Mouse (Mus musculus): ENCODE measurements around the gene Mdm2. TPM values are rescaled to one million over a fixed set of nuclear protein-coding genes. Genes with fewer than 3 reads are reported as not detected.

Gene Mdm2
- total and polyA plus RNA-seq, 3 experiments: 35.3 to 601 (median 42.2) TPM

GRCm38 (mm10) chr10:117687018-117687417, 23.5 kb downstream of the Mdm2 start:
- no peaks in the 10 kb centered on the region for H3K4me1 ChIP-seq (ENCODE audit: control insufficient read depth in 1 of 2, insufficient read depth in 2 of 2, low read length in 2 of 2)
- peaks cover 0 to 13% of the 10 kb centered on the region in 2 experiments; a peak in 2 of 4 replicates for H3K36me3 ChIP-seq (ENCODE audit: control insufficient read depth in 1 of 2, insufficient read depth in 2 of 2, low read length in 2 of 2)
- H3K4me3 ChIP-seq (ENCODE audit: control insufficient read depth in 1 of 2, insufficient read depth in 1 of 2, low read depth in 2 of 2, low read length in 2 of 2): no peak overlapping the region
- H3K27me3 ChIP-seq (ENCODE audit: control insufficient read depth in 1 of 2, insufficient read depth in 2 of 2, low read length in 2 of 2): no peaks in the 10 kb centered on the region
- H3K9ac ChIP-seq (ENCODE audit: control insufficient read depth, low read depth, low read length, poor library complexity, severe bottlenecking): no peak overlapping the region
- no peak for DNase-seq (ENCODE audit: low read depth, low spot score)
- no peak for TF ChIP-seq ELF1 (IDR thresholded peaks at IDR 0.05; ENCODE audit: low read depth, low read length)
- no peak for TF ChIP-seq MAFK (IDR thresholded peaks at IDR 0.05; ENCODE audit: borderline replicate concordance, low read depth, low read length)
- no peak for TF ChIP-seq USF2 (IDR thresholded peaks at IDR 0.05; ENCODE audit: borderline replicate concordance in 1 of 2, insufficient read depth in 1 of 2, low read depth in 1 of 2, low read length in 2 of 2)
- TF ChIP-seq BHLHE40 (IDR thresholded peaks at IDR 0.05; ENCODE audit: borderline replicate concordance, low read depth, low read length): no peak
- no peak for TF ChIP-seq EP300 (IDR thresholded peaks at IDR 0.05; ENCODE audit: low read depth in 1 of 2, low read length in 2 of 2)
- no peak for TF ChIP-seq SIN3A (IDR thresholded peaks at IDR 0.05; ENCODE audit: low read length)
- no peak for TF ChIP-seq NELFE (IDR thresholded peaks at IDR 0.05; ENCODE audit: low read depth, low read length)
- no peaks in the 10 kb centered on the region for H3K79me2 ChIP-seq (ENCODE audit: control insufficient read depth, insufficient read depth, low read length, poor library complexity)
- no peaks in the 10 kb centered on the region for H3K9me3 ChIP-seq (replicated peaks; ENCODE audit: insufficient read depth, low read length)
- H3K27ac ChIP-seq (ENCODE audit: control insufficient read depth, low read depth, low read length): no peak overlapping the region

DNA sequence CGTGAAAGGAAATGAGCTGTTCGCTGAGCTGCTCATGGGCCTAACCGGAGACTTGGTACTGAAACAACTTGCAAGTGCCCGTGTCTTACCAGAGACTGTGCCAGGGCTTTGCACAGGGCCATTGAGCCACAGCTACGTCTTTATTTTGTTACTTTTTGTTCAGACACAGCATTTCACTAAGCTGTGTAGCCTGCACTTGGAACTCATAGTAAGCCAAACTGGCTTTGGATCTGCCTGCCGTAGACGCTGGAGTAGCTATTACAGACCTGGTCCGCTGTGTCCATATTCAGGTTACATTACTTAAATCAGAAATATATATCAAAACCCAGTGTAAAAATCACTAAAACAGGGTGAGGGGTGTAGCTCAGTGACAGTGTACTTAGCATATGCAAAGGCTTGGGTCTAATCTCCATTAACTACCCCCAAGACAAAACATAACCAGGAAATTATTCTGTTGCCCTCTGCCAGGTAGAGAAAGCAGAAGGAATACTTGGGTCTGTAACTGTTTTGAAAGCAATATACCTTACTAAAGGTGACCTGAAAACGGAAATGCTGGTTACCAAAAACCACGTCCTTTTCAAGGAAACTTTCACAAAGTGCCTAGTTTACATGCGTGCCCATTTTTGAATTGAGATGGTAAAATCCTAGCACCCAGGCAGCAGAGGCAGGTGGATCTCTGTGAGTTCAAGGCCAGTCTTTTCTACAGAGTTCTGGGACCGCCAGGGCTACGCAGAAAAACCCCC, 24.5 kb downstream of the Mdm2 start:
- H3K27me3 ChIP-seq (ENCODE audit: control insufficient read depth in 1 of 2, insufficient read depth in 2 of 2, low read length in 2 of 2): no peaks in the 10 kb centered on the region
- no peak overlapping the region for H3K9ac ChIP-seq (ENCODE audit: control insufficient read depth, low read depth, low read length, poor library complexity, severe bottlenecking)
- H3K79me2 ChIP-seq (ENCODE audit: control insufficient read depth, insufficient read depth, low read length, poor library complexity): no peaks in the 10 kb centered on the region
- H3K4me1 ChIP-seq (ENCODE audit: control insufficient read depth in 1 of 2, insufficient read depth in 2 of 2, low read length in 2 of 2): no peaks in the 10 kb centered on the region
- H3K36me3 ChIP-seq (ENCODE audit: control insufficient read depth in 1 of 2, insufficient read depth in 2 of 2, low read length in 2 of 2): peaks cover 0 to 7% of the 10 kb centered on the region in 2 experiments; a peak in 2 of 4 replicates
- DNase-seq (ENCODE audit: low read depth, low spot score): no peak
- no peak overlapping the region for H3K27ac ChIP-seq (ENCODE audit: control insufficient read depth, low read depth, low read length)
- no peak overlapping the region for H3K4me3 ChIP-seq (ENCODE audit: control insufficient read depth in 1 of 2, insufficient read depth in 1 of 2, low read depth in 2 of 2, low read length in 2 of 2)
- TF ChIP-seq TAL1 (IDR thresholded peaks at IDR 0.05; ENCODE audit: low read length) (no peak), MAFK (IDR thresholded peaks at IDR 0.05; ENCODE audit: borderline replicate concordance, low read depth, low read length) (no peak), EP300 (IDR thresholded peaks at IDR 0.05; ENCODE audit: low read depth in 1 of 2, low read length in 2 of 2) (no peak), ZNF384 (IDR thresholded peaks at IDR 0.05; ENCODE audit: low read depth, low read length) (no peak), USF2 (IDR thresholded peaks at IDR 0.05; ENCODE audit: borderline replicate concordance in 1 of 2, insufficient read depth in 1 of 2, low read depth in 1 of 2, low read length in 2 of 2) (no peak), ZMIZ1 (IDR thresholded peaks at IDR 0.05; ENCODE audit: low read depth, low read length) (no peak), MXI1 (IDR thresholded peaks at IDR 0.05; ENCODE audit: low read depth, low read length) (no peak), TCF12 (IDR thresholded peaks at IDR 0.05; ENCODE audit: low read depth, low read length) (no peak), ELF1 (IDR thresholded peaks at IDR 0.05; ENCODE audit: low read depth, low read length) (no peak), KAT2A (conservative IDR thresholded peaks at IDR 0.05; ENCODE audit: low read depth, low read length) (no peak), MAX (IDR thresholded peaks at IDR 0.05; ENCODE audit: low read length) (no peak), BHLHE40 (IDR thresholded peaks at IDR 0.05; ENCODE audit: borderline replicate concordance, low read depth, low read length) (no peak)
- no peaks in the 10 kb centered on the region for H3K9me3 ChIP-seq (replicated peaks; ENCODE audit: insufficient read depth, low read length)
